Mouse (Mus musculus) kidney, postnatal 36 days (tissue): ENCODE measurements around the gene Ldb3.

Experiments used
- DNase-seq, 2 experiments: peaks; one replicate each; pipeline ENCODE4 v3.0.0; 2021 to 2022; ENCODE audit warnings: mixed read lengths in 2 of 2

Ldb3 gene

GRCm38 (mm10) chr14:34505309-34505708 is 83.2 kb downstream of the Ldb3 start:
- no peak for DNase-seq

- no peak for DNase-seq
Observed at GRCm38 (mm10) chr14:34504377-34504776, 84.1 kb downstream of the Ldb3 start.

- DNase-seq: no peak
Observed at GRCm38 (mm10) chr14:34503759-34504158, 84.7 kb downstream of the Ldb3 start.

- no peak for DNase-seq
Observed at GRCm38 (mm10) chr14:34503325-34503647, 85.2 kb downstream of the Ldb3 start, which contains the start of gene Bmpr1a. Gene Bmpr1a (minus strand): TSS chr14:34503341.

GRCm38 (mm10) chr14:34502475-34503324 is 85.8 kb downstream of the Ldb3 start:
- peak; percentile 80 to 92 for DNase-seq

- DNase-seq: peak; percentile 39 to 67
Observed at GRCm38 (mm10) chr14:34501804-34502474, 86.5 kb downstream of the Ldb3 start.

GRCm38 (mm10) chr14:34501447-34501803 is 87.1 kb downstream of the Ldb3 start:
- DNase-seq: no peak

- DNase-seq: no peak
Observed at GRCm38 (mm10) chr14:34500309-34500708, 88.2 kb downstream of the Ldb3 start.

GRCm38 (mm10) chr14:34499664-34500063 is 88.8 kb downstream of the Ldb3 start:
- no peak for DNase-seq

- DNase-seq: no peak
Observed at GRCm38 (mm10) chr14:34497346-34497745, 91.1 kb downstream of the Ldb3 start.

- no peak for DNase-seq
Observed at GRCm38 (mm10) chr14:34493682-34494081, 94.8 kb downstream of the Ldb3 start.

GRCm38 (mm10) chr14:34492688-34493087 is 95.8 kb downstream of the Ldb3 start:
- no peak for DNase-seq

- DNase-seq: no peak
Observed at GRCm38 (mm10) chr14:34490965-34491364, 97.5 kb downstream of the Ldb3 start.

- DNase-seq: peak; percentile 48 to 69
Observed at GRCm38 (mm10) chr14:34489928-34490327, 98.6 kb downstream of the Ldb3 start.

GRCm38 (mm10) chr14:34486169-34486568 is 102.3 kb downstream of the Ldb3 start:
- no peak for DNase-seq

GRCm38 (mm10) chr14:34483469-34484341 is 104.8 kb downstream of the Ldb3 start:
- DNase-seq: no peak
